Mouse (Mus musculus): ENCODE measurements around the gene 1700018B08Rik. TPM values are rescaled to one million over a fixed set of nuclear protein-coding genes. Genes with fewer than 3 reads are reported as not detected.

The 1700018B08Rik gene
- total RNA-seq, 2 experiments from 2014 or later = not detected

GRCm38 (mm10) chr8:121578676-121579451 lies 34.7 kb upstream of the 1700018B08Rik start, which contains the start of gene Fbxo31:
Gene Fbxo31, minus strand, starts transcription at chr8:121578806.
- DNase-seq = peak; percentile 98
- Histone ChIP-seq H3K4me3 (peak within 1 kb of the TSS; percentile 78), H3K27ac (peak within 1 kb of the TSS; percentile 99)
- TF ChIP-seq CTCF (IDR thresholded peaks at IDR 0.05) = no peak
- intact Hi-C loops (cut with DNase I) = no loop called here

GRCm38 (mm10) chr8:121577751-121578675 lies 33.9 kb upstream of the 1700018B08Rik start:
- DNase-seq = no peak
- peak overlapping the region; percentile 78 for H3K4me3 ChIP-seq
- H3K27ac ChIP-seq = peak overlapping the region; percentile 99
- no peak for TF ChIP-seq CTCF (IDR thresholded peaks at IDR 0.05)
- intact Hi-C loops (cut with DNase I) = no loop called here

GRCm38 (mm10) chr8:121575661-121576060 lies 31.5 kb upstream of the 1700018B08Rik start:
- intact Hi-C loops (cut with DNase I) = no loop called here
- no peak for TF ChIP-seq CTCF (IDR thresholded peaks at IDR 0.05)

GRCm38 (mm10) chr8:121573275-121573674 lies 29.2 kb upstream of the 1700018B08Rik start:
- intact Hi-C loops (cut with DNase I) = no loop called here
- TF ChIP-seq CTCF (IDR thresholded peaks at IDR 0.05) = 0 out of 2 replicates have a peak, but pooled peaks have one; percentile 6
- peak overlapping the region; percentile 26; the same call in 1 of the 2 replicates for H3K4me3 ChIP-seq
- peak; percentile 91 for DNase-seq
- H3K27ac ChIP-seq = peak overlapping the region; percentile 99

More at GRCm38 (mm10) chr8:121575661-121576060, 31.5 kb upstream of the 1700018B08Rik start:
- Histone ChIP-seq H3K27ac (peak overlapping the region; percentile 99), H3K4me3 (peak overlapping the region; percentile 24)
- no peak for DNase-seq

- intact Hi-C loops (cut with DNase I) = no loop called here
- Histone ChIP-seq H3K4me3 (no peak overlapping the region), H3K27ac (peak overlapping the region; percentile 99)
- no peak for TF ChIP-seq CTCF (IDR thresholded peaks at IDR 0.05)
- peak; percentile 75 for DNase-seq
Observed at GRCm38 (mm10) chr8:121572121-121572520, 28.0 kb upstream of the 1700018B08Rik start.

- TF ChIP-seq CTCF (IDR thresholded peaks at IDR 0.05) = no peak
- DNase-seq = no peak
- Histone ChIP-seq H3K27ac (peak overlapping the region; percentile 99), H3K4me3 (peak overlapping the region; percentile 56)
- intact Hi-C loops (cut with DNase I) = no loop called here
Observed at GRCm38 (mm10) chr8:121570801-121571200, 26.7 kb upstream of the 1700018B08Rik start.

- intact Hi-C loops (cut with DNase I) = no loop called here
- Histone ChIP-seq H3K4me3 (peak overlapping the region; percentile 56), H3K27ac (peak overlapping the region; percentile 99)
- peak; percentile 80 for DNase-seq
- TF ChIP-seq CTCF (IDR thresholded peaks at IDR 0.05) = no peak
Observed at GRCm38 (mm10) chr8:121570335-121570734, 26.2 kb upstream of the 1700018B08Rik start.

GRCm38 (mm10) chr8:121568321-121568720 lies 24.2 kb upstream of the 1700018B08Rik start:
- Histone ChIP-seq H3K27ac (peak overlapping the region; percentile 99), H3K4me3 (no peak overlapping the region)
- TF ChIP-seq CTCF (IDR thresholded peaks at IDR 0.05) = no peak
- intact Hi-C loops (cut with DNase I) = no loop called here
- no peak for DNase-seq

GRCm38 (mm10) chr8:121563701-121564100 lies 19.6 kb upstream of the 1700018B08Rik start:
- Histone ChIP-seq H3K4me3 (peak overlapping the region; percentile 29), H3K27ac (peak overlapping the region; percentile 93)
- no peak for DNase-seq
- intact Hi-C loops (cut with DNase I) = loop anchor here (2.0 kb wide), 1 partner anchor 19 kb away; no protein-coding TSS in a partner anchor
- no peak for TF ChIP-seq CTCF (IDR thresholded peaks at IDR 0.05)

GRCm38 (mm10) chr8:121562941-121563351 lies 18.8 kb upstream of the 1700018B08Rik start:
- TF ChIP-seq CTCF (IDR thresholded peaks at IDR 0.05) = no peak
- intact Hi-C loops (cut with DNase I) = loop anchor here (2.0 kb wide), 1 partner anchor 20 kb away; no protein-coding TSS in a partner anchor
- peak; percentile 96 for DNase-seq
- H3K27ac ChIP-seq = peak overlapping the region; percentile 93
- peak overlapping the region; percentile 64 for H3K4me3 ChIP-seq

- intact Hi-C loops (cut with DNase I) = loop anchor here (2.0 kb wide), 1 partner anchor 21 kb away; no protein-coding TSS in a partner anchor
- peak; percentile 86 for DNase-seq
- H3K4me3 ChIP-seq = peak overlapping the region; percentile 64
- peak overlapping the region; percentile 93 for H3K27ac ChIP-seq
- no peak for TF ChIP-seq CTCF (IDR thresholded peaks at IDR 0.05)
Observed at GRCm38 (mm10) chr8:121561636-121562345, 17.7 kb upstream of the 1700018B08Rik start.
